Mouse (Mus musculus) MEL (cell line): ENCODE measurements at regions not wholly inside any gene's neighbourhood (a gene's known extent, or its start where the extent isn't known, plus 50 kb on each side); places are given as distances from the start of the nearest gene placed in this dataset.

Experiments
- DNase-seq: peaks from one replicate; pipeline ENCODE4 v3.0.0; 2011; ENCODE audit warnings: low read depth, low spot score
- H3K27ac ChIP-seq: 2 replicates; pipeline ENCODE4 v1.5.1; 2012; ENCODE audit warnings: low read depth, mild to moderate bottlenecking, control low read depth, low read length, moderate library complexity; ENCODE audit not compliant: control insufficient read depth
- H3K27me3 ChIP-seq, 2 experiments: fragments of 150-350 bp in 1 of 2; sonication (generic) in 1 of 2; 2 replicates each; pipeline ENCODE4 v1.6.1; 2012; ENCODE audit warnings: low read length in 2 of 2, mild to moderate bottlenecking in 2 of 2, improper control_type of control experiment in 1 of 2, moderate library complexity in 1 of 2; ENCODE audit not compliant: insufficient read depth in 2 of 2, control insufficient read depth in 1 of 2
- H3K36me3 ChIP-seq, 2 experiments: 2 replicates each; pipeline ENCODE4 v1.6.1; 2012 to 2014; ENCODE audit warnings: low read length in 2 of 2, improper control_type of control experiment in 1 of 2, inconsistent platforms in 1 of 2, mild to moderate bottlenecking in 1 of 2; ENCODE audit not compliant: insufficient read depth in 2 of 2, control insufficient read depth in 1 of 2
- H3K4me1 ChIP-seq, 2 experiments: fragments of 150-350 bp in 1 of 2; sonication (generic) in 1 of 2; 2 replicates each; pipeline ENCODE4 v1.6.1; 2012; ENCODE audit warnings: low read length in 2 of 2, improper control_type of control experiment in 1 of 2, mild to moderate bottlenecking in 1 of 2; ENCODE audit not compliant: insufficient read depth in 2 of 2, control insufficient read depth in 1 of 2
- H3K4me3 ChIP-seq, 2 experiments: fragments of 150-350 bp in 1 of 2; sonication (generic) in 1 of 2; 2 replicates each; pipeline ENCODE4 v1.5.1; 2012; ENCODE audit warnings: low read depth in 2 of 2, low read length in 2 of 2, mild to moderate bottlenecking in 2 of 2, moderate library complexity in 2 of 2, control low read depth in 1 of 2, improper control_type of control experiment in 1 of 2; ENCODE audit not compliant: control insufficient read depth in 1 of 2, insufficient read depth in 1 of 2
- H3K79me2 ChIP-seq: 2 replicates; pipeline ENCODE4 v1.6.1; 2012; ENCODE audit warnings: mild to moderate bottlenecking, low read length, moderate library complexity; ENCODE audit not compliant: control insufficient read depth, poor library complexity, insufficient read depth
- H3K9ac ChIP-seq: 2 replicates; pipeline ENCODE4 v1.6.1; 2012; ENCODE audit warnings: low read depth, mild to moderate bottlenecking, control low read depth, low read length, moderate library complexity; ENCODE audit not compliant: control insufficient read depth, poor library complexity, severe bottlenecking
- H3K9me3 ChIP-seq: fragments of 150-350 bp; sonication (generic); replicated peaks from 2 replicates; pipeline ENCODE4 v1.6.1; 2012; ENCODE audit warnings: mild to moderate bottlenecking, low read length, improper control_type of control experiment, moderate library complexity; ENCODE audit not compliant: insufficient read depth
- CHD1 ChIP-seq: IDR thresholded peaks from 2 replicates; pipeline ENCODE4 v1.6.1; 2012; ENCODE audit warnings: low read depth, mild to moderate bottlenecking, inconsistent platforms, low read length, improper control_type of control experiment
- CHD2 ChIP-seq: IDR thresholded peaks from 2 replicates; pipeline ENCODE4 v1.6.1; 2011; ENCODE audit warnings: low read length, improper control_type of control experiment
- CTCF ChIP-seq, 3 experiments: IDR thresholded peaks in 2 of 3; conservative IDR thresholded peaks in 1 of 3; 2 replicates each; pipeline ENCODE4 v1.5.1; 2011 to 2012; ENCODE audit warnings: low read length in 3 of 3, low read depth in 2 of 3, mild to moderate bottlenecking in 2 of 3, improper control_type of control experiment in 1 of 3, inconsistent platforms in 1 of 3, mixed read lengths in 1 of 3, moderate library complexity in 1 of 3; ENCODE audit not compliant: control insufficient read depth in 1 of 3, insufficient read depth in 1 of 3, poor library complexity in 1 of 3, severe bottlenecking in 1 of 3
- E2F4 ChIP-seq: IDR thresholded peaks from 2 replicates; pipeline ENCODE4 v1.6.1; 2011; ENCODE audit warnings: low read depth, low read length, improper control_type of control experiment, borderline replicate concordance
- EP300 ChIP-seq, 2 experiments: IDR thresholded peaks; 2 replicates each; pipeline ENCODE4 v1.6.1; 2011; ENCODE audit warnings: improper control_type of control experiment in 2 of 2, low read length in 2 of 2, low read depth in 1 of 2, mild to moderate bottlenecking in 1 of 2
- ETS1 ChIP-seq: IDR thresholded peaks from 2 replicates; pipeline ENCODE4 v1.6.1; 2012; ENCODE audit warnings: low read depth, mild to moderate bottlenecking, inconsistent platforms, low read length, improper control_type of control experiment, moderate library complexity
- JUND ChIP-seq: IDR thresholded peaks from 2 replicates; pipeline ENCODE4 v1.6.1; 2011; ENCODE audit warnings: low read depth, mild to moderate bottlenecking, improper control_type of control experiment, low read length
- MAX ChIP-seq: IDR thresholded peaks from 2 replicates; pipeline ENCODE4 v1.6.1; 2011; ENCODE audit warnings: low read length, improper control_type of control experiment
- MAZ ChIP-seq: IDR thresholded peaks from 2 replicates; pipeline ENCODE4 v1.6.1; 2012; ENCODE audit warnings: low read depth, mild to moderate bottlenecking, inconsistent platforms, low read length, improper control_type of control experiment
- MXI1 ChIP-seq: IDR thresholded peaks from 2 replicates; pipeline ENCODE4 v1.6.1; 2011; ENCODE audit warnings: mild to moderate bottlenecking, low read depth, low read length, improper control_type of control experiment
- MYC ChIP-seq: IDR thresholded peaks from 2 replicates; pipeline ENCODE4 v1.6.1; 2011; ENCODE audit warnings: low read depth, mild to moderate bottlenecking, low read length, improper control_type of control experiment, moderate library complexity
- NELFE ChIP-seq: IDR thresholded peaks from 2 replicates; pipeline ENCODE4 v1.6.1; 2011; ENCODE audit warnings: low read depth, low read length, improper control_type of control experiment
- TCF12 ChIP-seq: IDR thresholded peaks from 2 replicates; pipeline ENCODE4 v1.6.1; 2014; ENCODE audit warnings: low read depth, mild to moderate bottlenecking, inconsistent platforms, low read length, improper control_type of control experiment, moderate library complexity
- UBTF ChIP-seq: IDR thresholded peaks from 2 replicates; pipeline ENCODE4 v1.6.1; 2012; ENCODE audit warnings: low read depth, mild to moderate bottlenecking, inconsistent platforms, low read length, improper control_type of control experiment, moderate library complexity, borderline replicate concordance; ENCODE audit not compliant: insufficient read depth
- USF1 ChIP-seq: IDR thresholded peaks from 2 replicates; pipeline ENCODE4 v1.6.1; 2014; ENCODE audit warnings: low read depth, mild to moderate bottlenecking, inconsistent platforms, low read length, improper control_type of control experiment, moderate library complexity
- USF2 ChIP-seq, 2 experiments: IDR thresholded peaks; 2 replicates each; pipeline ENCODE4 v1.6.1; 2011 to 2012; ENCODE audit warnings: improper control_type of control experiment in 2 of 2, low read length in 2 of 2, borderline replicate concordance in 1 of 2, inconsistent platforms in 1 of 2, low read depth in 1 of 2, mild to moderate bottlenecking in 1 of 2; ENCODE audit not compliant: insufficient read depth in 1 of 2
- ZC3H11A ChIP-seq: IDR thresholded peaks from 2 replicates; pipeline ENCODE4 v1.6.1; 2012; ENCODE audit warnings: low read depth, mild to moderate bottlenecking, inconsistent platforms, low read length, improper control_type of control experiment
- ZKSCAN1 ChIP-seq: IDR thresholded peaks from 2 replicates; pipeline ENCODE4 v1.6.1; 2012; ENCODE audit warnings: low read depth, mild to moderate bottlenecking, inconsistent platforms, low read length, improper control_type of control experiment, moderate library complexity
- ZMIZ1 ChIP-seq: IDR thresholded peaks from 2 replicates; pipeline ENCODE4 v1.6.1; 2012; ENCODE audit warnings: low read depth, mild to moderate bottlenecking, inconsistent platforms, low read length, improper control_type of control experiment, moderate library complexity

GRCm38 (mm10) chr5:44999032-44999431 lies 199.6 kb upstream of the Ldb2 start:
- TF ChIP-seq CHD1, result no peak
- Histone ChIP-seq H3K27me3 (no peaks in the 10 kb centered on the region), H3K36me3 (no peaks in the 10 kb centered on the region)

GRCm38 (mm10) chr5:44975456-44976195 lies 176.1 kb upstream of the Ldb2 start:
- Histone ChIP-seq H3K27ac (no peak overlapping the region), H3K36me3 (no peaks in the 10 kb centered on the region), H3K4me1 (no peaks in the 10 kb centered on the region), H3K4me3 (no peak overlapping the region), H3K9ac (no peak overlapping the region), H3K27me3 (no peaks in the 10 kb centered on the region; a peak in 2 of 4 replicates), H3K79me2 (no peaks in the 10 kb centered on the region), H3K9me3 (no peaks in the 10 kb centered on the region)
- TF ChIP-seq MXI1, result no peak
- TF ChIP-seq USF2 (IDR thresholded peaks at IDR 0.05; ENCODE audit: borderline replicate concordance in 1 of 2, insufficient read depth in 1 of 2, low read depth in 1 of 2, low read length in 2 of 2), result no peak
- TF ChIP-seq E2F4, result no peak
- TF ChIP-seq CHD2, result no peak
- TF ChIP-seq JUND, result no peak
- no peak for TF ChIP-seq ZMIZ1
- no peak for TF ChIP-seq CHD1
- no peak for TF ChIP-seq MAX
- TF ChIP-seq USF1, result no peak
- TF ChIP-seq EP300 (IDR thresholded peaks at IDR 0.05; ENCODE audit: low read depth in 1 of 2, low read length in 2 of 2), result no peak
- TF ChIP-seq CTCF (IDR thresholded peaks at IDR 0.05 in 2 of 3, conservative IDR thresholded peaks at IDR 0.05 in 1 of 3; ENCODE audit: control insufficient read depth in 1 of 3, insufficient read depth in 1 of 3, low read depth in 2 of 3, low read length in 3 of 3, poor library complexity in 1 of 3, severe bottlenecking in 1 of 3), result no peak
- no peak for TF ChIP-seq MYC
- no peak for TF ChIP-seq TCF12
- no peak for TF ChIP-seq ZC3H11A
- TF ChIP-seq ETS1, result no peak
- no peak for TF ChIP-seq NELFE
- no peak for TF ChIP-seq UBTF
- no peak for TF ChIP-seq ZKSCAN1
- TF ChIP-seq MAZ, result no peak
- DNase-seq, result no peak

More at GRCm38 (mm10) chr5:44999032-44999431, 199.6 kb upstream of the Ldb2 start:
- Histone ChIP-seq H3K4me1 (no peaks in the 10 kb centered on the region), H3K4me3 (no peak overlapping the region), H3K9ac (no peak overlapping the region), H3K9me3 (no peaks in the 10 kb centered on the region), H3K79me2 (no peaks in the 10 kb centered on the region), H3K27ac (no peak overlapping the region)
- DNase-seq, result no peak
